Mouse (Mus musculus) B cell, adult 2 months (primary cell): ENCODE data around the gene Spcs3.

Experiments used
- DNase-seq, 2 experiments: peaks; one replicate each; pipeline ENCODE4 v3.0.0; 2022

The Spcs3 gene

DNA sequence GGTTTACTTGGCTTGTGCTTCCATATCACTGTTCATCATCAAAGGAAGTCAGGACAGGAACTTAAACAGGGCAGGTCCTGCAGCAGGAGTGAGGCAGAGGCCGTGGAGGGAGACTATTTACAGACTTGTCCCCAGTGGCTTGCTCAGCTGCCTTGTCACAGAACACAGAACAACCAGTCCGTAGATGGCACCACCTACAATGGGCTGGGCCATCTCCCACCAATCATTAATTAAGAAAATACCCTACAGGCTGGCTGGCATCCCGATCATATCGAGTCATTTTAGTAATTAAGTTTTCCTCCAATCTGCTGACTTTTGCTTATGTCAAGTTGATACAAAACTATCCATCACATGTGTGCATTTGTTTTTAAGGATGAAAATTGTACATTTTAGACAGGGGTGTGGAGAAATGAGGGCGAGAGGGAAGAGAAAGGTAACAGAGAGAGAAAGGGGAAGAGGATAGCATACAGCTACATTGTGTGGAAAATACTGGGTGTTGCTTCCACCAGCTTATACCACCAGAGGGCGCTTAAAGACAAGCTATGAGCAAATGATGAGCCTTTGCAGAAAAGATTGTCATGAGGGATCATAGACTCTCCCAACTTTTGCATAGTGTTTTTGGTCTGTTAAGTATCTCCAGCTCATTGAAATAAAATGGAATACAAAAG, 22.2 kb downstream of the Spcs3 start:
- DNase-seq, result peak; percentile 83 to 85

DNA sequence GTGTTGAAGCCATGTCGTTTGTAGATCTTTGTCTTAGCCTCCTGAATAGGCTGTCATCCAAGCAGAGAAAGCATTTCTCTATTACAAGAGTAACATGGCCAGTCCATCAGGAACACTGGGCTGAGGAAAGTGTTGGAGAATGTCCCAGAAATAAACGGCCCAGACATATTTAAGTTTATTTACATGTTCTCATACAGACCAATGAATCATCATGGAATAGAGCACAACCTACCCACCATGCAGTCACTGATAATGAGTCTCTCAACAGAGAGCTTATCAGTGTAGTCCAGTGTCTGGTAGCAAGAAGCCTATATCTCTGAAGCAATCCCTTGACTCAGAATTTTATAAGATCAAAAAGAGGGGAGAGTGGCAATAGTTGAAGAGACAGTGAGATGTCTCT, 24.7 kb downstream of the Spcs3 start:
- no peak for DNase-seq

DNA sequence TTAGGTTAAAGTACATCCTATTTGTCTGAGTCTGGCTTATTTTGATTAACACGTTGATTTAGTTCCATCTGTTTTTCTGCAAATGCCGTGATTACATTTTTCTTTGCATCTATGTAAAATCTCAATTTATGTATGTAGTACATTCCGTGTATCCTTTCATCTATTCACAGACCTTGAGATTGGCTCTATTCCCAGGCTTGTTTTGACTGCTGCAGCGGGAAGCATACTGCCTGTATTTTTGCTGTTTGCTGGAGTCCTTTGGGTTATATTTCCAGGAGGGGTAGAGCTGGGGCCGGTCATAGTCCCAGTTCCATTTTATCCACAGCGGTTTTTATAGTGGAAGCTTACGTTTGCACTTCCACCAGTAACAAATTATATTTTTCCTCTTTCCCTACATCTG, 26.7 kb downstream of the Spcs3 start:
- no peak for DNase-seq

DNA sequence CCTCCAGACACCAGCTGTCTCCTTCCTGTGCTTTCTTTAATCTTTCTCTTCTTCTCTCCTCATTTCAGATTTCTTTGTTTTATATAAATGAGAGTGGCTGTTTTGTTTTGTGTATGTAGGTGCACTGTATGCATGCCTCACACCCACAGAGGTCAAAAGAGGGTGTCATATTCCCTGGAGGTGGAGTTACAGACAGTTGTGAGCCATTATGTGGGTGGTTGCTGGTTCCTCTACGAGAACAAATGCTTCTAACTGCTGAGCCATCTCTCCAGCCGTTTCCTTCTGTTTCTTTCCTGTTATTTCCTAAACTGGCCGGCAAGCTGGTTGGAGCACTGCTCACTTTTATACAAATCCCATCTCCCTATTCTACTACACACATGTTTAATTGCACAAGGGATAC, 35.9 kb downstream of the Spcs3 start:
- no peak for DNase-seq

DNA sequence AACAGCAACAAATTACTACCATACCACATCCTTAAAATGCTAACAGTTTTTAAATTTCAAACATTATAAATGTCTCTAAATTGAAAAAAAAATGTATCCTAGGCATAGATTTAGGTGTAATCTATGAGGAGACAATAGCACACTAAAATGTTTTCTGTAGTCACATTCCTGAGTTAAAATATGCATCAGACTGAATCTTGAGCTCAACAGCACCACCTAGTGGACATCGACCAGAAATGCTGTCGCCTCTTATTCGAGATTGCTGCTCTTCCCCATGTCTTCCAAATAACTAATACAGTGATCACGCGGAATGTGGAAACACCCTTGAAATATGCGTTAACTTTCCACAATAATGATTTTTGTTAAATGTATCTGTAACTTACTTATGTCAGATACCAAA, 36.7 kb downstream of the Spcs3 start:
- peak; percentile 68 to 69 for DNase-seq

DNA sequence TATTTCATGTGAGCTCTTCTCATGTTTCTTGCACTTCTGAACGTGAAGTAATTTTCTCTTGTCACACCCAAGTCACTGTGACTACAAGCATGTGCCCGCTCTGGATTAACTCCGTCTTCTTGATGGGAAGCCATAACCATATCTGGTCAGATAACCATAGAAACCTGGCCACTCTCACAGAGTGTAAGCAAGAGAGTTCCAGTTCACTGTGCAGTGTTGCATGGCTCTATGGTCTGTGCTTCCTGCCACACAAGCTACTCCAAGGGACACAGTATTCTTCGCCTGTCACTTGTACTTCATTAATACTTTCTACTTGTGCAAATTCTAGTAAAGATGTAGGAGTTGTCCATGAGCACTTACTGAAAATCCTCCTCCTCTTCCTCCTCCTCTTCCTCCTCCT, 37.9 kb downstream of the Spcs3 start:
- no peak for DNase-seq

DNA sequence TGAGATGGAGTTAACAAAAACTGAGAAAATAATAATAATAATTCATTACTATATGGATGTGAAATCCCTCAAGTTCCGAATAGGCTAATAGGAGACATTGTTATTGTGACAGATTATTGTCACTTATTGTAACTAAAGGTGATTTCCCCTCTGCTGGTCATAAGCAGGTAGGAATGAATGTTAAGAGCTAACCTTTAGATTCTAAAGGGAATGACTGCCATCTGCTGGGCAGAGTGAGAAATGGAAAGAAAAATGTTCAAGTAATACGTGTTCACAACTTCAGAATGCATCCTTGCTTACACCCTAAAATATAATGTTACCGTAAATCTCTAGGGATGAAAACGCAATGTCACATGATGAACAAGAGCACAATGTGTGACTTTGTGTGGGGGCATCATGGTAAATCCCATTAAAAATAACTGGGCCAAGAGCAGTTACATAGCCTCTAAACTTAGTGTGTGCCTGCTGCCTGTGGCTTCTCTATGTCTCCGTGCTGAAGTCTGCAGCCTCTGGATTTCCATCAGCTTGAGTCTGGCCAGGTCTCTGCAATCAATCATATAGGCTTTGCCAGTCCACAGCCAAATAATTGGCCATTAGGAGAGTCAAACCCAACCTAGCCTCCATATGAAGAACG, 38.6 kb downstream of the Spcs3 start:
- DNase-seq, result peak; percentile 48 to 56

DNA sequence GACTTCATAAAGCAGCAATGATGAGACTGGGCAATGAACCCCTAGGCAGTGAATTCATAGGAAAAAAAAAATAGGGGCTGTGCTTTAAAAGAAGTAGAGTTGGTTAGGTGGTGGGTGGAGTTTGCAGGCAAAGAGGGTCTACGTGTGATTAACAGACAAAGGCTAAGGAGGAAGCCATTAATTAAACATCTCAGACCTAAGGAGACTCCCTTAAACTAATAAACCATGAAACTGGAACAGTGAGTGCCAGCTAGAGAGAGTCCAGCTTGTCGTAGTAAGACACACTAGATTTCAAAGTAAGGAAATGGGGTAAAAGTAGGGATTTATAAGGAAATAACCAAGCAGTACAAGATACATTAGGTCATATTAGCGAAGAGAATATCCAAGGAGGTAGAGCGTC, 41.4 kb downstream of the Spcs3 start:
- DNase-seq, result no peak

DNA sequence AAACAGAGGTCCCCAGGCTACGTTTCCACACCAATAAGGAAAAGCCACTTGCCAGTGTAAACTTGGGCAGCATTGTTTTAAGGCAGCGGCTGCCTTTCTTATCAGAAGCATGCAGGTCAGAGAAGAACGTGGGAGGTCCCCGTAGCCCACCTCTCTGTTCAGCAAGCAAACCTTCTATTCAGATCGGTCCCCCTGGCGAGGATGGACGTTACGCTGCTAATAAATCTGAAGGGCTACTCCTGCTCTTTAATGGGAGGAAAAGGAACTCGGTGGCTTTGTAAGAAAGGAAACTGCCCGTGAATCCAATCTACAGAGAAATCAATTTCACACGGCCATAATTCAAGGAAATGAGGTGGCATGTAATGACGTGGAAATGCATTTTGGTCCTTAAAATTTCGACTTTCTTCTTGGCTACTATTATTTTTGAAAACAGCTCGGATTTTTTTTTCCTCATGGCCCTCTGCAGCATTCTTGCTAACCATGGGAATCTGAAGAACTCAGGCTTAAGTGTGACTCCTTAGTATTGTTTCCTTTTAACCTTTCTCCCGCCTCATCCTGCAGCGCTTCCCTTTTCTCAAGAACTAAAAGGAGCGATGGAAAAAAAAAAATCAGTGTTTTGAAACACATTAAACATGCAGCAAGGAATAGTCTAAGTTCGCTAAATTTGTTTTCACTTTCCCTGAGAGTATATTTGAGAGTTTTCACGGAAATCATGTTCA, 43.1 kb downstream of the Spcs3 start:
- DNase-seq, result no peak
